Mouse (Mus musculus): ENCODE data around the gene Ston2.
"Not testable (repeated sequence)": the region's sequence is repeated elsewhere in the genome, so short reads cannot be mapped to it uniquely, and the experiment has no call there.

The Ston2 gene

DNA sequence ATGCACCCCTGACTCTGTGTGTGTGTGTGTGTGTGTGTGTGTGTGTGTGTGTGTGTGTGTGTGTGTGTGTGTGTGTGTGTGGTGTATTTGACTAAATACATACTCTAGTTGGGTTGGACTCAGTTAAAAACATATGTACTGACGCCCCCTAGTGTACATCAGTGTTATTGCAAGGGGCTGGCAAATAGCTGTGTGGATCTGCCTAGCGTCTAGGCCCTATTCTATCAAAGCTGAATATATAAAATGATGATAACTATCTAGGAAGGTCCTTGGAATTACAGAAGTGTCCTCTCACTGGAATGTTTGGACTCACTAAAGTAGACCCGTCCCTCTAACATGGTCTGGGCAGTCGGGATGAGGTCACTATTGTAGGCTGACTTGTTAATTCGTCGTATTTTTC lies 1.6 kb upstream of the Ston2 start:
- peak; percentile 54 for DNase-seq

DNA sequence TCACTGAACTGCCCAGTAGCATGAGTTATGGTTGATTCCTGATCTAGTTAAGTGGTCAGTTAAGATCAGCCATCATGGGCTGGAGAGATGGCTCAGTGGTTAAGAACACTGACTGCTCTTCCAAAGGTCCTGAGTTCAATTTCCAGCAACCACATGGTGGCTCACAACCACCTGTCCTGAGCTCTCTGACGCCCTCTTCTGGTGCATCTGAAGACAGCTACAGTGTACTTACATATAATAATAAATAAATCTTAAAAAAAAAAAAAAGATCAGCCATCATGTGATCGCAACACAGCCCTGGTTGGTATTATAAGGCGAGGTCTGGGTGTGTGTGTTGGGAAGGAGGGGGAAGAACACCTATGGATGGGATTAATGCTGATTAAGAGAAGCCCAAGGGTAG lies 259 bp upstream of the Ston2 start:
- DNase-seq, result not testable (repeated sequence)

DNA sequence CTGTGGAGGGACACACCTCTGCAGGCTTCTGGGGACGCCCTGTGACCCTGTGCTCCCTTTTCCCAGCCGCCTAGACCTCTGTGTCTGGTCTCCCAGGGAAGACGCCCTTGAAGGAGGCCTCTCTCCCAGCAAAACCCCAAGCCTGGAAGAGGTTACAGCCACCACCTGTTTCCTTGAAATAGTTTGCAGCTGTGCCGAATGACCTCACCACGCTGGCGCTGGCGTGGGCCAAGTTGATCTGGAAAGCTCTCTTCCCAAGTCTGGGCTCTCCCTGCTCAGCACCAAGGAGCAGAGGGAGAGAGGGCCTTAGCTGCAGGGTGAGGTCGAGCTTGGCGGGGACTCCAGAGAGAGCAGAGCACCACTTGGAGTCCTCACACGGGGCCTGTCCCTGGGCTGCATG lies 1.8 kb downstream of the Ston2 start:
- no peak for DNase-seq

DNA sequence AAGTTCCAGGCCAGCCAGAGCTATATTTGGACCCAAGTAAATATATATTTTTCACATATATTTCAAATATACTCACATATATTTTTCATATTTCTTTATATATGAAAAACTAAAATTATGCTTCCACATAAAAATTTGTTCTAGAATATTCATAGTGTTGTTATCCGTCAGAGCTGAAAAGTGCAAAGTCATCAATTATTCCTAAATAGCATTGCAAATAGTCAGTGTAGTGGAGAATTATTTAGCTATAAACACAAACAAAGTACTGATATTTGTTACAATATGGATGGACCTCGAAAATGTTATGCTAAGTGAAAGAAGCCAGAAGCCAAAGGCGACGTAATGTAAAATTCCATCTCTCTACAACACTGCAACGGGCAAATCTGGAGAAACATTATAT lies 6.8 kb downstream of the Ston2 start:
- DNase-seq, result no peak

DNA sequence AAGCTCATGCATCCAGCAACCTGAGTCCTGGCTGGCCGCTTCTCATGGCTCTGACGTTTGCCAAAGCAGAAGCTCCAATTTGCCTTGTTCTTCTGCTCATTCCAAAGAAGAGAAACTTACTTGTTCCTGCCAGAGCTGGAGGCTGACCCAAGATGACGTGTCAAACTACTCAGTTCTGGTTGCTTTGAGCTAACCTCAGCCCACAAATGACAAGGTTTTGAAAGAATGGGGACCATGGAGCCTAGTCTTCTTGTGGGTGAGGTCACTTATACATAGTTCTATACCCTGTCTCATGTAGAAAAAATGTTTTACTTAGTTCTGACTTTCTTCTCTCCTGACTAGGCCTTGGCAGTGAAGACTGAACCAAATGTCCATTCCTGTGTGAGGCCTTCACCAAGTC lies 7.7 kb downstream of the Ston2 start:
- DNase-seq, result no peak

DNA sequence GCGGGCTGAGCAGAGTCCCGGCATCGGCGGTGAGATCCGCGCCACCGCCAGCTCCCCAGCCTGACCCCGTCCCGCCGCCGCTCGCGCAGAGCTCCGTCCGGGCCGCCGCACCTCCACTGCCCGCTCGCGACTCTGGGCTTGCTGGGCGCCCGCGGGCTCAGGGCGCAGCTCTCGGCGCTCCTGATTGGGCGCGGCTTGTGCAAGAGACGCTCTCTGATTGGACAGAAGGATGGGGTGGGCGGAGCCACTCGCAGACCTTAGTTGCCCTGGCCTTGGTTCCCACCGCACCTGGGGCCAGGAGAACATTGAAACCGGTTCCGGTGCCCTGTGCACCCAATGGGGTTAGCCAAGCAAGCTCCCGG lies 9.2 kb downstream of the Ston2 start:
- peak; percentile 92 for DNase-seq

DNA sequence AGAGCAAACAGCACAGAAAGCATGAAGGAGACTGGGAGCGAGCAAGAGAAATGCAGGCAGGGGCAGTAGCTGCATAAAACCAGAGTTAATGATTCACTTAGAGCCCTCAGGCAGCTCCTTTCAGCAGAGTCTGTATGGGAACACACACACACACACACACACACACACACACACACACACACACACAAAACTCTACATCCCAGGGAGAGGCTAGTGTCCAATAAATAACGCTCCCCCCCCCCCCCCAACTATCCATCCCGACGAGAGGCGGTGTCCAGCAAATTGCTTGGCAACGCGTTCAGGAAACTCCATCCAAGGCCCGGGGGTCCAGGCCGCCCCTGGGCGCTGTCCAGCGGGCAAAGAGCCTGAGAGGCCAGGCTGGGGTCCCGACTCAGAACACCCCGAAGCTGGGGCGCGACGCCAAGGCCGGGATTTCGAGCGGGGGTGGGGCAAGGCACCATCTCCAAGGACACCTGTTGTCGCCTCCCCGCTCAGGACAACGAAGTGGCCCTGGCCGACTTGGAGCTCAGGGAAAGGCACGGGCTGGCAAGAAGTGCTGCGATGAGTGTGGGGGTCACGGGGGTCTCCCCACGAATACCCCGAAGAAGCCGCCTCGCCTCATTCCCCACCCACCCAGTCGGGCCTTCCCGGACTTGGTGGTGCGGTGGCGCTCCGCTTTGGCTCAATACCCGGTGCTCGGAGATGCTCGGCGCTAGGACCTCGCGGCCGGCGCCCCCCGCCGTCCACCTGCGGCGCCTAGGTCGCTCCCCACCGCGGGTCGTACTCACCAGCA lies 9.8 kb downstream of the Ston2 start:
- DNase-seq, result peak; percentile 74

DNA sequence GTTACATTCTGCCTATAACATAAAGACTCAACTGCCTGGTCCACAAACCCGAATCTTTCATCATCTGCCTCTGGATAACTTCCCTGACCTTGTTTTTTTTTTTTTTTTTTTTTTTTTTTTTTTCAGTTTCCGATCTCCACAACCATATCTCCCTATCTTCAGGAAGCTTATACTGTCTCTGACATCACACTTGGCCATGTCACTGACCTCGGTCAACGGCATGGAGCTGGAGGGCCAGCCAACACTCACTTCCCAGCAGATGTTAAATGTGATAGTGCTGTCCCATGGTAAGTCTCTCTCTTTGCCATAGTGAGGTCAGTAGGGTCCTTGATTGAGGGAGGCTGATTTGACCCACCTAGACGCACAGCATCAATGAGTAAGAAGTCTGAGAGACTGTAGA lies 11.8 kb downstream of the Ston2 start:
- no peak for DNase-seq

DNA sequence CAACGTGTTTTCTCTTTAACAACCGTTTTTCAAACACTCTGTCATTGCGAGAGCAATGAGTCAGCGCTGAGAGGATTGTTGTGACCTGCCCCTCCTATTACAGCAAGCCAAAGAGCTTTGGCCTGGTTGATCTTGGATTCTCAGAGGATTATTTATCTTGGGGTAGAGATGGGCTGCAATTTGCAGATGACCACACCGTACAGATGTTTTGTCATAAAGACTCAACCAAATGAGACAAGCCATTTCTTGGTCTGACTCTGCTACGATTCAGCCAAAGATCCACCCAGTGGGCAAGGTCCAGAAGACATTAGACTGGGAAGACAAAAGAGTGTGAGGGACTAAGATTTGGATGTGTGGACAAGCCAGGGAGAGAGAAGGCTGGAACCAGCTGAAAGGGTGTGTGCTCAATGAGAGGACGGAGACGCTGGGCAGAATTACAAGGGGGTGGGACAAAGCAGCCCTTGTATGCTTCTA lies 13.3 kb downstream of the Ston2 start:
- no peak for DNase-seq

DNA sequence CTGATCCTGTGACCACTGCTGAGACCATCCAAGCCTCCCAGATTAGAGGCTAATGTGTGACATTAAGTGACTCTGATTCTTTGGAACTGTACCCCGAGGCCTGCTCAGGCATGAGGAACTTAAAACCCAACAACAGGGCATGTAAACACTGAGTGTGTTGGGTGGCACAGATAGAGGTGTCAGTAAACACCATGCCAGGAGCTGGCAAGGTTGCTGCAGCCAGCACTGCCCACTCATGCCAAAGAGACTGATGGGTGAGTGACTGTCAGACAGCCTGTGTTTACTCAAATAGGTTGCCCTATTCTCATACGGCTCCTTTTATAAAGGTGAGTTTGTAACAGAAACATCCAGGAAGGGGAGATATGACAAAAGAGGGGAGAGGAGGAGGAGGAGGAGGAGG lies 19.3 kb downstream of the Ston2 start:
- DNase-seq, result no peak

DNA sequence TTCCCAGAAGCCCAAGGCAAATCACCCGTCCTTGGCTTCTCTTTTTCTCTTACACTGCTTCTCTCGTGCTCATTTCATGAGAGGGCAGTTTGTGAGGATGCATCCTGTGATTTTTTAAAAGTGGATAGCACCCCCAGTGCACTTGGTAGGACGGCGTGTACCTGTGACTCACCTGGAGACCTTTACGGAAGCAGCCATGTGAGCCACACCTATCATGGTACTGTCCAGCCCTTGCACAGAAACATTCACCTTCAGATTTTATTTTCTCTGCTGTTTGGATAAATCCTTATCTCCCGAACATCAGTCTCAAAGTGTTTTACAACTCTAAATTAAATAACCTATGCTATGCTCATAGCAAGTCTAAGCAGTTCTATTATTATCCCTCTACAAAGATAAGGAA lies 20.0 kb downstream of the Ston2 start:
- DNase-seq, result no peak

DNA sequence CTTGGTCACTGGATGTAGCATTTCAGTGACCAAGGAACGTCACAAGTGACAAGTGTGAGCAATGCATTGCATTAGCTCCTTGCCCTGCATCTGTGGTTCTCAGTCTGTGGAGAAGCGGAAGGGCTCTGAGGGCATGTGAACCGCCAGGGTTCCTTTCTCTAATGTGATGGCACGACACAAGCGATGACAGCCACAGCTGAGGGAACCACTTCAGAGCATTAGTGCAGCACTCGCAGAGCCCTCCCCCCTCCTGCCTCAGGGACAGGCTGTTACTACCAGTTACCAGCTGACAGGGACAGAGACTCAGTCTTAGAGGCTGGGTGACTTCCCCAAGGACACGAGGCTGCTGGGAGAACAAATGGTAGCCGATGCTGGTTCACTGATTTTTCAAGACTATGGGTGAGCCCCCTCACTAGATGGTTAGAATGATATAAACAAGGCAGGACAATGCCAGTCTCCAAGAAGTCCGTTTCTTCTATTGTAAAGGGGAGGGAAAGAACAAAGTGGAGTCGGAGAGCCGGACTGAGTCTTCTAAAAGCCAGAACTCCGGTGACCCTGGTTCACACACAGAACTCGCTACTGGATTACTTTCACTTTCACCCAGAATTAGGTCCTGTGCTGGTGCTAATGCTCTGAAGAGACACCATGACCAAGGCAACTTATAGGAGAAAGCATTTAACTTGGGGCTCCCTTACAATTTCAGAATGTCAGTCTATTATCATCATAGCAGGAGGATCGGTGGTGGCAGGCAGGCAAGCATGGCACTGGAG lies 21.7 kb downstream of the Ston2 start:
- DNase-seq, result peak; percentile 4

DNA sequence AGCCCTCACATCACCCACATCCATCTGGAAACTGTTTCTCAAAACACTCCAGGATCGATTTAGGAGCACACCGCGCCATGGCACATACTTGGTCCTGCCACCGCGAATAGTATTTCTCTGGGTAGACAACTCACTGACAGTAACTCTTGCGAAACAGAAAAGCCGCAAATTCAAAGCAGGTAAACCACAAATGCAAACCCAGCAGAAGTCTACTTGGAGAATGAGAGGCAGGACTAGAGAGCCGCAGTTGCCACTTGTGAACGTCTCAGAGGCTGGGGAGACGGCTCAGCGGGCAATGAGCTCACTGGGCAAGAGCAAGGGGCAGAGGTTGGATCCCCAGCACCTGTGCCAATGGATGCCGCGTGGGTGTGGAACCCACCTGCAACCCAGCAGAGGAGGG lies 22.7 kb downstream of the Ston2 start:
- DNase-seq, result no peak

DNA sequence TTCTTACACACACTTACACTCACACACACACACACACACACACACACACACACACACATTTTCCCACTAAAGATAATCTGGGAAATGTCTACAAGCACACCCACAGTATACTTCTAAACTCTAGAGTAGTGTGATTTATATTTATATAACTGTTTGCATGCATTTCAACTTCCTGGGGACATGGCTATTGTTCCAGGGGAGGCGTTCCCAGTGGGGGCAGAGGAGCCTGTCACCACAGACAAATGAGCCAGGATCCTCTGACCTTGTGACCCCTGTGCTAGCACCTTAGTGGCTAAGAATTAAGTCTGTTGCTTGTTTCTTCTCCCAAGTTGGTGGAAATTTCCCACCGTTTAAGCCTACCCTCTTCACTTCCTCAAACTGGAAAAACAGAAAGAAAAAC lies 23.1 kb downstream of the Ston2 start:
- DNase-seq, result no peak

DNA sequence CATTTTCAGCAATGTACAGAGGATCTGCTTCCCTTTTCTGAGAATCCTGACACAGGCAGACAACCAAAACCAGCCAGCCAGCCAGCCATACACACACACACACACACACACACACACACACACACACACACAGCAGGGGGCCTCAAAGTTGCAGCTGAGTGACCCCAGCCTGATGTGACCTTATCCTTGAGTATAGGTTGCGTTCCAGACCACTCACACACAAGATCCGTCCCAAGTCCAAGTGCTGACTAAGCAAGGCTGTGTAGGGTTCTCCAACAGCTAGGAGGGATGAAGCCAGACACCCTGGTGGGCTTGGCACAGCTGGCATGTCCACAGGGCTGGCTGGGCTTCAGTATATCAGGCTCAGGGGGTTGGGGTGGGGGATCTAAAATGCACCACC lies 23.7 kb downstream of the Ston2 start:
- DNase-seq, result peak; percentile 49

DNA sequence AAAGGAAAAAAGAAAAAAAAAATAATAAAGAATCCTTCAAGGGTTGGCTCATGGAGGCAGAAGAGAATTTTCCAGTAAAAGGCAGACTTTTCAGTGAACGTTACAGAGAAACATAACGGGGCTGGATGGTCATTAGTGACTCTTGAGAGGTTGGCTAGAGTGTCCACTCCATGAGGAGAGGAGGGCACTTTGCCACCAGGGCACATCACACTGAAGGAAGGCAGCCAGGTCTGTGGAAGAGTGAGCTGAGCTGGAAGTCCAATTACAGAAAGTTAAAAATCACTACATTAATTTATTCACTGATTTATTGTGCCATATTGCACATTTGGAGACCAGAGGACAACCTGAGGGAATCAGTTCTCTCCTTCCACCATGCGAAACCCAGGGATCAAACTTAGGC lies 28.4 kb downstream of the Ston2 start:
- DNase-seq, result no peak

DNA sequence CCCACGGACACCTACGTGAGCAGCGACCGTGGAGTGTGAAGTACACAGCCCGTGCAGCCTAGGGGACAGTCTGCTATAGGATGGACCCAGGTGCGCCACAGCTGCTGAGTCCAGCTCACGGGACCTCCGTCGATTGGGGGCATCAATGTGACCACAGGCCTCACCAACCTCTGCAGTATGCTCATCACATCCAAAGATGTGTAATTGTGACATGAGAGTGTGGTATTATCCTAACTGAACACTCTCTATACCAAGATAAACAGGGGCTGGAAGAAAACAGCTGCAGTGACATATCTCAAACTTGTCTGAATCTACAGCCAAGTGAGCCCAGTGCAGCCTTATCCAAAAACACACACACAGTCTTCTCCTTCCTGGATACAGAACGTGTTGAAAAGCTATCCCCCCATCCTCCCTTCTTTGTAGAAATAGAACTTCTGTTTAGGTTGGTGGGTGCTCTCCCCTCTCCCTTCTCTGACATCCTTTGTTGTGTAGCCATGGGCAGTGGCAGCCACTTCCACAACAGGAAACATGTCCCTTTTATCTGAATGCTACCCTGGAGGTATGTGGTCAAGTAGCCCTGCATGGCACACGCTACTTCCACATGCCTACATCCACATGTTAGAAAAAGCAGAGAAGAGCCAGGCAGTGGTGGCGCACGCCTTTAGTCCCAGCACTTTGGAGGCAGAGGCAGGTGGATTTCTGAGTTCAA lies 30.2 kb downstream of the Ston2 start:
- DNase-seq, result no peak

DNA sequence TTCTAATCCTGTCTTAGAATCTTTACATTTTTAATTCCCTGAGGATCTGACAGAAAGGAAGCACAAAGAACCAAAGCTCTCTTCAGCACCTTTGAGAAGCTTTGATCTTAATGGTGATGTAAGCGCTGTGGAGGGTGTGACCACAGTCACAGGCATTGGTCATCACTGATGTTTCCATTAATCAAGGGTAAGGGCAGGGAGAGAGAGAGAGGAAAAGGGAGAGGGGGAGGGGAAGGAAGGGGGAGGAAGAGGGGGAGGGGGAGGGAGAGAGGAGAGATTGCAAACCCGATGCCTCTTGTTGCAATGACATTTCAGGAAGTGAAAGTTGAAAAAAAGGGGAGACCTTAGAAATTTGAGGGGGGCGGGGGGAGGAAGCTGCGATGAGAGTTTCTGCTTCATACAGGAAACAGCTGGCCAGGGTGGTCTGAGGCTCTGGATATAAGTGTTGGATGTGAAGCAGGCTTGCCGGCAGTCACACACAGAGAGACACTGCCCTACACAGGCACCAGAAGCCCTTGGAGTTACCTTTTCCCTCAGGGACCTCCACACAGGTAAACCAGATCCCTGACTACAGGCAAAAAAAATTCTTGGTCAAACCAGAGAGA lies 31.5 kb downstream of the Ston2 start:
- no peak for DNase-seq

DNA sequence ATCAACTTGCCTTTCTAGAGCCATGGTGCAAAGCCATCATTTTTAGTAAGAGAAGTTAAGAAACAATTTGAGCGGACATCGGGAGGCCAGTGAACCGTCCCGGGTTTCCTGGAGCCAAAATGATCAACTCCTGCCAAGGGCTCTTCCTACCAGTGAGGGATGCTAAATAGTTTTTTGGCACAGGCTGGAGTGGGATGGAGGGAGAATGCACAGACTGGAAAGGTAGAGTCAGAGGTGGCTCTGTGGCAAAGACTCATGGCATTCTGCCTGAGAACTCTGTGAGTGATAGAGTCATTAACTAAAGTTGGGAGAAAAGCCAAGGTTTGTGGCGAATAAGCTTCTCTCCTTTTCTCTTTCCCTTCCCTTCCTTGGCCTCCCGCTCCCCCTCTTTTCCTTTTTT lies 33.6 kb downstream of the Ston2 start:
- DNase-seq, result peak; percentile 79

DNA sequence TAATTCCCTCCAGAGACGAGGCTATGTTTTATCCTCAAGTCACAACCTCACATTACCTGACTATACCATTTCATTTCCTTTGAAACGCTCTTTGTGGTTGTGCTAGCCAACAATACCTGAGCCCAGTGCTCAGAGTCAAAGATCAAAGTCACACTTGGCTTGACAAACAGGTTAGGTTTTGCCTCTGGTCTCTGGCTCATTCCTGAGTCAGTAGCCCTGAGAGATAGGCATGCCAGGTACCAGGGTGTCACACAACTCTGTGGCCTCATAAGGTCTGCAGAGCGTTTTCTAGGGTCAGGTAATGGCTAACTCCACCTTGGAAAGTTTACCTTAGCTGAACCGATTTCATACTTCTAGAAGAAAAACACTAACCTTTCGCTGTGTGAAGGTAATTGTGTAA lies 35.5 kb downstream of the Ston2 start:
- peak; percentile 85 for DNase-seq

DNA sequence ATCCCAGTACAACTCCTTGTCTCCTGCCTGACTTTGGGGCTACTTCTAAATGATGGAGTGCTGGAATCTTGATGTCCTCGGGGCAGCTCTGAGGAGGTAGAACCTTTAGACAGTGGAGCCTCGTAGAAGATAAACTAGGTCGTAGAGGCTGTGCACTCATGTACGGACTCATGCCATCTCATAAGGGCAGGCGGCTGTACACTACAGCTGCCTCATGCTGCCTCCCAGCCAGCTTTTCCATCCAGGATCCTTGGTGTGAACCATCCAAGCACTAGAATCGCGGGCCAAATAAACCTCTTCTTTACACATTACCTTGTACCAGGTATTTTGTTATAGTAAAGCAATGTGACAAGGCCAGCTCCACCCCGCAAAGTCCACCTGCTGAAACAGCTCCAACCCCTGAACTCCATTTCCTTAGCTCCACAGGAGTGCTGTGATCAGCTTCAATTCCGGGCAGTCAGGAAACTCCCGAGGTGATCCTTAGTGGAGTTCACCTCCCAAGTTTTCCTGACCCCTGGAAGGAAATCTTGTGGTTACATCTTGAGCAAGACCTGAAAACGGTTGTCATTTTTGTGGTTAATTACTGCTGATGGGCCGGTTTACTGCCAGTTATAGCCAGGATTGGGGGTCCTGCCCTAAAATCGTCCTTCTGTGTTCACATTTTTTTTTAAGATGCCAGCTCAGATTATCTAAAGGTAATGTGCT lies 36.1 kb downstream of the Ston2 start:
- DNase-seq, result peak; percentile 57

DNA sequence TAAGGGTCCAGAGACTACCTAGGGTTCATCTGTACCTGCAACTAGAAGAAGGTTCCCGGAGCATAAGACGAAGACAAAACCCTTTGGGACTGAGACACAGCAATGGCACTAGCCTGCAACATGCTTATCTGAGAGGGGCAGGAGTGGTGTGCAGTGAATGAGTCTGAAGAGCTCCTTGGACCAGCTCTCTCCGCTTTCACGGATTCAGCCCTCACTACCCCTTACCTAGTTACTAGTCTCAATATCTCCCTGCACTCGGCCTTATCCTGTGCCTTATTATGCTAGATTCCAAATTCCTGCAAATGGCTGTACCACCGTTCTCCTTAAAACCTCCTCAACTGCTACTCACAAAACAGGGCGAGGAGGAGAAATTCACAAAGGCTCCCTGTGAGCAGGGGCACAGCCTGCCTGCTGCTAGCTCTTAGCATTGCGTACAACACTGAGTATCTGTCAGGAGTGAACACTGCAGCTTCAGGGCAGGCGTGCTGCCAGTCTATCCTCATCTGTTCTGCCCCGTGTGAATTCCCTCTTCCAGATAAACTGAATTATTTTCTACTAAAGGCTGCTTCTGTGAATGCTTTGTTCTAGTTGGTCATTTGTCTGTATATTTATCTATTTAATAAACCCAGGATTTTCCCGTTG lies 38.5 kb downstream of the Ston2 start:
- no peak for DNase-seq
